Mouse (Mus musculus) frontal cortex, postnatal 10 days (tissue): ENCODE measurements at regions not wholly inside any gene's neighbourhood (a gene's known extent, or its start where the extent isn't known, plus 50 kb on each side); places are given as distances from the start of the nearest gene placed in this dataset.

ENCODE experiments used
- DNase-seq, 2 experiments: peaks; one replicate each; pipeline ENCODE4 v3.0.0; 2022; ENCODE audit warnings: low spot score in 2 of 2, mixed read lengths in 1 of 2

- no peak for DNase-seq
These were observed 103.3 kb downstream of the Prox1 start for GRCm38 (mm10) chr1:190067181-190067580.

DNA sequence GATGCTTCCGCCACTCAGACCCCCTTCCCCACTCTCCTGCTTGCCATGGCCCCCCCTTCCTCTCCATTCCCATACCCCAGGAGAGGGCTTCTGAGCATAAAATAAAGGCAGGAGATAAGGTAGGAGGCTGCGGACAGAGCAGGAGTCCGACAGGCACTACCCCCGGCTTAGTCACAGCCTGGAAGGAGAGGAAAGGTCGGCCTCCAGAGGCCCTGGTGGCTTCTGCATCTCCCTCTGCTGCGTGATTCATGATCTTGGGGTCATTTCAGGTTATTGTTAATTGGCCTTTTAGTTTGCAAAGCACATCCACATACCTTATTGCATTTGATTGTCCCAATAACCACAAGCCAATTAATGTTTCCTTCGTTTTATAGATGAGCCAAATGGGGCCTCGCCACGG is 104.1 kb downstream of the Prox1 start:
- DNase-seq, result no peak

- DNase-seq, result no peak
These were observed 108.8 kb downstream of the Prox1 start for GRCm38 (mm10) chr1:190061560-190062295.

GRCm38 (mm10) chr1:190059025-190059424 is 111.5 kb downstream of the Prox1 start:
- no peak for DNase-seq

- DNase-seq, result no peak
These were observed 113.6 kb downstream of the Prox1 start for GRCm38 (mm10) chr1:190056931-190057330.

DNA sequence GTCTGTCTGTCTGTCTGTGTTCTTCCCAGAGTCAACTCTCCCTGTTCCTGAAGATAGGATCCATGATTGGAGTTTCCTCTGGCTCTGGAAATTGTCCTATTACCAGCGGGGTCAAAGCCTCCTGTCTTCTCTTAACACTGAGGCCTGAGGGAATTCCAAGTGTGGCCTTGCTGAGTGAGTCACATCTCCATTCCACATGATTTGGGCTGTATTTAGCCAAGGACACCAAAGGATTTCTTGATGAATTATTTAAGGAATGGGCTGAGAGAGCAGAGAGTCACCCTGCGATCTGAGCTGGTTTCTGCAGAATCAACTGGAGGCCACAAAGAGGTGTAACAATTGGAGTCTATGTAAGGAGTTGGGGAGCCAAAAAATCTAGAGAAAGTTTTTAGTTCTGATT is 118.6 kb downstream of the Prox1 start:
- DNase-seq, result no peak

- DNase-seq, result no peak
These were observed 121.9 kb downstream of the Prox1 start for GRCm38 (mm10) chr1:190048521-190049170.

- DNase-seq, result no peak
These were observed 123.3 kb downstream of the Prox1 start for GRCm38 (mm10) chr1:190047201-190047600.

- DNase-seq, result peak in 1 of 2 experiments; percentile 36
These were observed 123.6 kb upstream of the Smyd2 start for GRCm38 (mm10) chr1:190045797-190046196.

GRCm38 (mm10) chr1:190044036-190044435 is 121.9 kb upstream of the Smyd2 start:
- DNase-seq, result no peak

DNA sequence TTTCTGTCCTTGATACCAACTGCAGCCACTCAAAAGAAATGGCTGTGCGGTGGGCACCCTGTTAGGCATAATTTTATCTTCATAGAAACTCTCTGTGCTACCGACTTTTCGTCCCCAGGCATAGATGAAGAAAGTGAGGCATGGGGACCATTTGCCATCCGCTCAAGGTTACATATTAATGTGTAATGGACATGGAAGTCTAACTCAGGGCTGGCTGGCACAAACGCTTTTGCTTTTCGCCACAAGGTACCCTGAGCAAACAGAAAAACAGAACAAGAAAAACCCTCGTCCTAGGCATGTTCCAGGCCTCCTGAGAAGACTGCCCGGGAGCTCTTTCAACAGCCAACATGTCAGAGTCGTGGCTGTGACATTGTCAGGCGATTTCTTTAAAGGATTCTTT is 121.0 kb upstream of the Smyd2 start:
- DNase-seq, result no peak

DNA sequence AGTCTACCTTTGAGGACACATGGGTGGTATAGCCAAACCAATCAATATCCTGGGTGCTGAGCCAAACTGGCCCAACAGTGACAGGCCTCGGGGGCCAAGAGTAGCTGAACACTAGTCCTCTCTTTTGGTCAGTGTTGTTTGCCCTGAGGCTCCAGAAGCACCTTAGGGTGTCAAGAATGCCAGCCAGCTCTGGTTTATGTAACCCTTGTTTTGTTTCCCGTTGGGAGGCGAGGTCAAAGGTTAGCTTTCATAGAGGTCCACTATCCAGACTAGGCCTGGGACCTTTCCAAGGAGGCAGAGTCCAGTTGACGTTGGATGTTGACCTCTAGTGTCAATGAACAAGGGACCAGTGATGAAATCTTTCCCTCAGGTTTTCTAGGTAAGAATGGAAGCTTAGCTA is 120.0 kb upstream of the Smyd2 start:
- no peak for DNase-seq

- DNase-seq, result no peak
These were observed 119.0 kb upstream of the Smyd2 start for GRCm38 (mm10) chr1:190041096-190041706.

DNA sequence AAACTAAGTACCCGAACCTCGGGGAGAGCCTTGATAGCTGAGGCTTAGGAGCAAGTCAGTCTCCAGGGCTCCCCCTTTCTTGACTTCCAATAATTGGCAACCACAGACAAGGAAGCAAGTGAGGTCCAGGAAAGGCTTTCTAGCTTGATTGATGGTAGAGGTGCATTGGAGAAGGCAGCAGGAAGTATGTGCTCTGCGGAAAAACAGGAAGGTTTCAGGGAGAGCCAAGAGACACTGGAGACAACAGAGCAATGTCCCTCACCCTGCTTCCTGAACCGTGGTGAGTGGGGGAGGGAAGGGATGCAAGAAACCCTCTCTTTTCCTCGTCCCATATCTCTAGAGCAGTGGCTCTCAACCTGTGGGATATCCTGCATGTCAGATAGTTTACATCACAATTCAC is 115.9 kb upstream of the Smyd2 start:
- no peak for DNase-seq

DNA sequence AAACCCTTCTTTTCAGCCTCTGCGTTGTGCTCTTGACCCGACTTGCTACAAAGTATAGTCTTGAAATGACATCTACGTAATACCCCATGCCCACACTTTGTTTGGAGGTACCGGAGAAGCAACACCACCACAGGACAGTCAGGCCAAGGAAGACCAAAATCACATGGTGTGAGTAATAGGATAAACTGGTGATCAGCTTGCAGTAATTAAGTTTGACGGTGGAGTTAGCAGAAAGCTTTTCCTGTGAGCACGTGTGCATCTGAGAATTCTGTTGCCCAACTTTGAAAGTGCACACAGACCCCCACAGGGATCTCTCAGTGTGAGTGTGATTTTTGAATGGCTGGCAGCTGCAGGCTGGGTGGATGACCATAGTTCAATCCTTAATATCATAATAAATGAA is 114.6 kb upstream of the Smyd2 start:
- no peak for DNase-seq

DNA sequence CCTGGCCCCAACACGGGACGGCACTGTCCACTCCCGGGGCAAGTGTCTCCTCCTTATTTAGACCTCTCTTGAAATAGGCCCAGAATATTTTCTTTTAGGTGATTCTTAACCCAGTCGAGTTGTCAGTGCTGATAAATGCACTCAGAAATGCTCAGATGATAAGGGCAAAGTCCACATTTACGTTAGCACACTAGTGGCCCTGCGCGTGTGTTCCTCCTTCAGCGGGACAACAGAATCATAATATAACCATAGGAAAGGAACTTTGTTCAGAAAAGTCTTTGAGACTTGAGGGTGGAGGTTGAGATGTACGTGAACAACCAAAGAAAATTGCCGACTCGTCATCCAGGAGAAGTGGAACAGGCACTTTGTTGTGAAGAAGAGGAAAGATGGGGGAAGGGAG is 113.8 kb upstream of the Smyd2 start:
- no peak for DNase-seq

- no peak for DNase-seq
These were observed 111.9 kb upstream of the Smyd2 start for GRCm38 (mm10) chr1:190034091-190034490.

DNA sequence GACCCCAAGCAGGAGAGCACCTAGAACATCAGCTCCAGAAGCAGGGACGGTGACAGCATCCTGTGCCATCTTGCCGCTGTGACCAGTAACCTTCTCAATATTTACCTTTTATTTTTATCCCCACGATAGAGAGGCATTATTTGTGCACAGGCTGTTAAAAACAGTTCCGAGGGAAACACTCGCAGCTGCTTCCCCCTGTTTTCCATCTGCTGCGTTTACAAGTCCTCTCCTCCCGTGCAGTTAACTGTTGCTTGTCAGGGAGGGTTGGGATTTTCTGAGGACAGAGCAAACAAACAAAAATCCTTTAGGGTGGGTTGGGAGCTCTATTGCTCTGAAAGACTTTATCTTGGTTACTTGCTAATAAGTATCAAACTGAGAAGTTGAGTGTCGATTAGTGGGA is 105.4 kb upstream of the Smyd2 start:
- DNase-seq, result no peak

- no peak for DNase-seq
These were observed 87.3 kb upstream of the Smyd2 start for GRCm38 (mm10) chr1:190009466-190009865.

- DNase-seq, result no peak
These were observed 85.1 kb upstream of the Smyd2 start for GRCm38 (mm10) chr1:190007271-190007670.

- DNase-seq, result no peak
These were observed 78.9 kb upstream of the Smyd2 start for GRCm38 (mm10) chr1:190001084-190001483.

GRCm38 (mm10) chr1:189993706-189994105 is 71.5 kb upstream of the Smyd2 start:
- no peak for DNase-seq

- no peak for DNase-seq
These were observed 71.1 kb upstream of the Smyd2 start for GRCm38 (mm10) chr1:189993221-189993620.
